Mouse (Mus musculus): ENCODE measurements around the gene Smn1. TPM values are rescaled to one million over a fixed set of nuclear protein-coding genes. Genes with fewer than 3 reads are reported as not detected.

Gene Smn1
- 56.8 TPM for polyA plus RNA-seq (2014; fragmentation: Illumina TruSeq; extraction: RNeasy Lipid Tissue Mini Kit (QIAGEN cat#74804); ENCODE audit: low replicate concordance)

GRCm38 (mm10) chr13:100124423-100125257, at the start of gene Smn1:
Gene Smn1, plus strand, starts transcription at chr13:100124852.

GRCm38 (mm10) chr13:100103748-100104254, 20.9 kb upstream of the Smn1 start, which contains the start of gene Bdp1:
Gene Bdp1, minus strand, starts transcription at chr13:100104070.

GRCm38 (mm10) chr13:100107652-100108472, 16.8 kb upstream of the Smn1 start, which contains the start of gene Serf1:
Gene Serf1, plus strand, starts transcription at chr13:100108012.

Other genes starting within 250 kb of the Smn1 start
- 1.4 TPM for gene Cartpt, start 223.8 kb upstream of the Smn1 start, polyA plus RNA-seq (2014; fragmentation: Illumina TruSeq; extraction: RNeasy Lipid Tissue Mini Kit (QIAGEN cat#74804); ENCODE audit: low replicate concordance)
- 35.4 TPM for gene Mccc2, start 109.2 kb upstream of the Smn1 start, polyA plus RNA-seq (2014; fragmentation: Illumina TruSeq; extraction: RNeasy Lipid Tissue Mini Kit (QIAGEN cat#74804); ENCODE audit: low replicate concordance)
- gene Bdp1, start 20.8 kb upstream of the Smn1 start, polyA plus RNA-seq (2014; fragmentation: Illumina TruSeq; extraction: RNeasy Lipid Tissue Mini Kit (QIAGEN cat#74804); ENCODE audit: low replicate concordance), result 44.3 TPM
- 115 TPM for gene Serf1, start 16.8 kb upstream of the Smn1 start, polyA plus RNA-seq (2014; fragmentation: Illumina TruSeq; extraction: RNeasy Lipid Tissue Mini Kit (QIAGEN cat#74804); ENCODE audit: low replicate concordance)
- 64.9 TPM for gene Naip2, start 77.2 kb downstream of the Smn1 start, polyA plus RNA-seq (2014; fragmentation: Illumina TruSeq; extraction: RNeasy Lipid Tissue Mini Kit (QIAGEN cat#74804); ENCODE audit: low replicate concordance)
- gene Naip5, start 121.5 kb downstream of the Smn1 start, polyA plus RNA-seq (2014; fragmentation: Illumina TruSeq; extraction: RNeasy Lipid Tissue Mini Kit (QIAGEN cat#74804); ENCODE audit: low replicate concordance), result 158 TPM
- 139 TPM for gene Naip6, start 192.8 kb downstream of the Smn1 start, polyA plus RNA-seq (2014; fragmentation: Illumina TruSeq; extraction: RNeasy Lipid Tissue Mini Kit (QIAGEN cat#74804); ENCODE audit: low replicate concordance)